In genomic region chr7:43713741-43714351, GRCm38 (mm10) we compare ENCODE assay signal across 8 mouse cellular contexts. TPM values are rescaled to one million over a fixed set of nuclear protein-coding genes. Genes with fewer than 3 reads are reported as not detected.
A peak's percentile ranks its signal among the peaks of the same experiment; 100 is the strongest.
DNase-seq lines count a peak whose midpoint lies in the region; ATAC-seq lines count a peak whose summit lies in the region.
"Had no signal": no experiment of that assay in that cellular context is flagged by ENCODE, and none has a peak within 500 bp of the region (broad histone marks: within the 10 kb centered on the region; RNA-seq: fewer than 3 reads in every experiment).

No protein-coding gene starts in this region.

- H3K9me3 ChIP-seq in kidney, embryonic 16.5 days (ENCODE audit: low read length), result no peaks in the 10 kb centered on the region
- H3K9me3 ChIP-seq in embryonic facial prominence, embryonic 13.5 days, result no peaks in the 10 kb centered on the region
- H3K9me3 ChIP-seq in liver, embryonic 13.5 days (replicated peaks), result no peaks in the 10 kb centered on the region

- no peaks in the 10 kb centered on the region; the same call in 1 of the 2 replicates for H3K27me3 ChIP-seq in kidney, embryonic 16.5 days (ENCODE audit: insufficient read depth, low read length)
- 0 out of 2 replicates have a peak, but pooled peaks cover 3% of the 10 kb centered on the region for H3K27me3 ChIP-seq in embryonic facial prominence, embryonic 13.5 days
- H3K27me3 ChIP-seq in liver, embryonic 13.5 days, result no peaks in the 10 kb centered on the region

- ATAC-seq in kidney, embryonic 16.5 days (ENCODE audit: low FRiP score, low TSS enrichment), result no peak; the same call in 1 of the 2 replicates
- ATAC-seq in embryonic facial prominence, embryonic 13.5 days (ENCODE audit: insufficient number of reproducible peaks, insufficient read depth, low FRiP score, low TSS enrichment, low read depth), result no peak
- ATAC-seq in liver, embryonic 13.5 days (ENCODE audit: low read depth), result no peak

- DNase-seq in kidney, adult 18-20 months, result no peak
- no peak for DNase-seq in liver, embryonic 13.5 days
- DNase-seq in retina, postnatal 1 day, result peak; percentile 3
- no peak for DNase-seq in urinary bladder, adult 2 months (ENCODE audit: low spot score)
- DNase-seq in frontal cortex, postnatal 36 days (ENCODE audit: low spot score in 2 of 2), result no peak
- DNase-seq: heart, postnatal 10 days had no signal

- WGBS in kidney, embryonic 16.5 days, result 11% methylated on average over 19 of the region's 19 CpGs
- 8% methylated on average over 19 of the region's 19 CpGs for WGBS in embryonic facial prominence, embryonic 13.5 days
- 7% methylated on average over 19 of the region's 19 CpGs for WGBS in liver, embryonic 13.5 days (ENCODE audit: insufficient replicate concordance)

- H3K4me2 ChIP-seq in kidney, embryonic 16.5 days (replicated peaks; ENCODE audit: low read depth, low read length), result peak overlapping the region; percentile 27
- H3K4me2 ChIP-seq in embryonic facial prominence, embryonic 13.5 days, result peak overlapping the region; percentile 50
- 0 out of 2 replicates have a peak overlapping the region, but pooled peaks have one; percentile 1 for H3K4me2 ChIP-seq in liver, embryonic 13.5 days

- H3K36me3 ChIP-seq in kidney, embryonic 16.5 days (ENCODE audit: insufficient read depth, low read length), result no peaks in the 10 kb centered on the region
- H3K36me3 ChIP-seq in embryonic facial prominence, embryonic 13.5 days, result no peaks in the 10 kb centered on the region
- no peaks in the 10 kb centered on the region for H3K36me3 ChIP-seq in liver, embryonic 13.5 days

- H3K27ac ChIP-seq in kidney, embryonic 16.5 days (ENCODE audit: low read length), result no peak overlapping the region
- H3K27ac ChIP-seq in embryonic facial prominence, embryonic 13.5 days, result no peak overlapping the region
- H3K27ac ChIP-seq in liver, embryonic 13.5 days, result no peak overlapping the region

- H3K4me1 ChIP-seq in kidney, embryonic 16.5 days (ENCODE audit: insufficient read depth, low read length), result peaks cover 13% of the 10 kb centered on the region
- peaks cover 16% of the 10 kb centered on the region for H3K4me1 ChIP-seq in embryonic facial prominence, embryonic 13.5 days
- H3K4me1 ChIP-seq in liver, embryonic 13.5 days (replicated peaks), result no peaks in the 10 kb centered on the region

- no peak overlapping the region for H3K4me3 ChIP-seq in kidney, embryonic 16.5 days (ENCODE audit: low read length)
- H3K4me3 ChIP-seq in embryonic facial prominence, embryonic 13.5 days, result peak overlapping the region; percentile 24
- no peak overlapping the region for H3K4me3 ChIP-seq in liver, embryonic 13.5 days (replicated peaks)

- no peak overlapping the region for H3K9ac ChIP-seq in kidney, embryonic 16.5 days (replicated peaks; ENCODE audit: low read length)
- H3K9ac ChIP-seq in embryonic facial prominence, embryonic 13.5 days, result no peak overlapping the region
- H3K9ac ChIP-seq in liver, embryonic 13.5 days, result no peak overlapping the region

RNA-seq across cellular contexts. Expression of gene Klk13, which starts 1.5 kb away (rescaled TPM):
- polyA plus RNA-seq in kidney, embryonic 16.5 days (2015; fragmentation: Nextera tagmentation; extraction: Ambion mirVana), result 0.29 and 0.58 TPM in 2 replicates
- 1.6 and 2.2 TPM in 2 replicates for polyA plus RNA-seq in embryonic facial prominence, embryonic 13.5 days (2015; fragmentation: Nextera tagmentation; extraction: Ambion mirVana)
- not detected in 2 replicates for polyA plus RNA-seq in liver, embryonic 13.5 days (2015; fragmentation: Nextera tagmentation; extraction: Ambion mirVana)
- 0.36 and 0.83 TPM in 2 replicates for polyA plus RNA-seq in urinary bladder, adult 2 months (2012; rRNA removed)

RNA-seq across cellular contexts. Expression of gene Klk14, which starts 23.6 kb away (rescaled TPM):
- polyA plus RNA-seq in kidney, embryonic 16.5 days (2015; fragmentation: Nextera tagmentation; extraction: Ambion mirVana), result not detected in 2 replicates
- polyA plus RNA-seq in embryonic facial prominence, embryonic 13.5 days (2015; fragmentation: Nextera tagmentation; extraction: Ambion mirVana), result not detected in 2 replicates
- polyA plus RNA-seq in liver, embryonic 13.5 days (2015; fragmentation: Nextera tagmentation; extraction: Ambion mirVana), result not detected in 2 replicates
- polyA plus RNA-seq in urinary bladder, adult 2 months (2012; rRNA removed), result 0.06 and 0.07 TPM in 2 replicates

RNA-seq across cellular contexts. Expression of gene Ctu1, which starts 42.0 kb away (rescaled TPM):
- 15.7 and 19.7 TPM in 2 replicates for polyA plus RNA-seq in kidney, embryonic 16.5 days (2015; fragmentation: Nextera tagmentation; extraction: Ambion mirVana)
- 14.3 and 14.5 TPM in 2 replicates for polyA plus RNA-seq in embryonic facial prominence, embryonic 13.5 days (2015; fragmentation: Nextera tagmentation; extraction: Ambion mirVana)
- 5.2 and 5.3 TPM in 2 replicates for polyA plus RNA-seq in liver, embryonic 13.5 days (2015; fragmentation: Nextera tagmentation; extraction: Ambion mirVana)
- polyA plus RNA-seq in urinary bladder, adult 2 months (2012; rRNA removed), result 9.7 and 10.2 TPM in 2 replicates

RNA-seq across cellular contexts. Expression of gene Siglece, which starts 53.9 kb away (rescaled TPM):
- polyA plus RNA-seq in kidney, embryonic 16.5 days (2015; fragmentation: Nextera tagmentation; extraction: Ambion mirVana), result 0.64 and 1.3 TPM in 2 replicates
- 0.69 and 1.3 TPM in 2 replicates for polyA plus RNA-seq in embryonic facial prominence, embryonic 13.5 days (2015; fragmentation: Nextera tagmentation; extraction: Ambion mirVana)
- 1.6 and 1.9 TPM in 2 replicates for polyA plus RNA-seq in liver, embryonic 13.5 days (2015; fragmentation: Nextera tagmentation; extraction: Ambion mirVana)
- 1.4 and 2.3 TPM in 2 replicates for polyA plus RNA-seq in urinary bladder, adult 2 months (2012; rRNA removed)

RNA-seq across cellular contexts. Expression of gene Klk12, which starts 54.9 kb away (rescaled TPM):
- not detected in 2 replicates for polyA plus RNA-seq in kidney, embryonic 16.5 days (2015; fragmentation: Nextera tagmentation; extraction: Ambion mirVana)
- polyA plus RNA-seq in embryonic facial prominence, embryonic 13.5 days (2015; fragmentation: Nextera tagmentation; extraction: Ambion mirVana), result 0.25 TPM in 1 of 2 replicates, not detected in the other
- not detected in 2 replicates for polyA plus RNA-seq in liver, embryonic 13.5 days (2015; fragmentation: Nextera tagmentation; extraction: Ambion mirVana)
- not detected in 2 replicates for polyA plus RNA-seq in urinary bladder, adult 2 months (2012; rRNA removed)
